Mouse (Mus musculus): Measurements from ENCODE around the gene Rap1b. TPM values are rescaled to one million over a fixed set of nuclear protein-coding genes. Genes with fewer than 3 reads are reported as not detected.
A peak's percentile ranks its signal among the peaks of the same experiment; 100 is the strongest.

Gene Rap1b
- polyA plus RNA-seq, 1 experiment: not detected

GRCm38 (mm10) chr10:117846260-117846632 lies 411 bp upstream of the Rap1b start:
- TF ChIP-seq CTCF (IDR thresholded peaks at IDR 0.05; ENCODE audit: insufficient read depth, low read depth, low read length): no peak
- TF ChIP-seq POLR2A (IDR thresholded peaks at IDR 0.05; ENCODE audit: insufficient read depth, low read depth, low read length): no peak
- Histone ChIP-seq H3K4me1 (ENCODE audit: control insufficient read depth, insufficient read depth, low read length) (no peaks in the 10 kb centered on the region), H3K27ac (ENCODE audit: insufficient read depth, low read depth, low read length) (peak overlapping the region; percentile 95), H3K4me3 (ENCODE audit: insufficient read depth, low read depth, low read length) (peak overlapping the region; percentile 84)
- under 1% methylated on average over 21 of the region's 21 CpGs for WGBS

- Histone ChIP-seq H3K4me3 (ENCODE audit: insufficient read depth, low read depth, low read length) (peak overlapping the region; percentile 84), H3K4me1 (ENCODE audit: control insufficient read depth, insufficient read depth, low read length) (no peaks in the 10 kb centered on the region), H3K27ac (ENCODE audit: insufficient read depth, low read depth, low read length) (peak overlapping the region; percentile 88)
- TF ChIP-seq CTCF (IDR thresholded peaks at IDR 0.05; ENCODE audit: insufficient read depth, low read depth, low read length) (no peak), POLR2A (IDR thresholded peaks at IDR 0.05; ENCODE audit: insufficient read depth, low read depth, low read length) (no peak)
- under 1% methylated on average over 52 of the region's 52 CpGs for WGBS
Measured at GRCm38 (mm10) chr10:117844782-117845596, 846 bp downstream of the Rap1b start.

GRCm38 (mm10) chr10:117844279-117844678 lies 1.6 kb downstream of the Rap1b start:
- Histone ChIP-seq H3K4me1 (ENCODE audit: control insufficient read depth, insufficient read depth, low read length) (no peaks in the 10 kb centered on the region), H3K4me3 (ENCODE audit: insufficient read depth, low read depth, low read length) (no peak overlapping the region), H3K27ac (ENCODE audit: insufficient read depth, low read depth, low read length) (no peak overlapping the region)
- no peak for TF ChIP-seq POLR2A (IDR thresholded peaks at IDR 0.05; ENCODE audit: insufficient read depth, low read depth, low read length)
- no peak for TF ChIP-seq CTCF (IDR thresholded peaks at IDR 0.05; ENCODE audit: insufficient read depth, low read depth, low read length)
- 11% methylated on average over 5 of the region's 5 CpGs for WGBS

DNA sequence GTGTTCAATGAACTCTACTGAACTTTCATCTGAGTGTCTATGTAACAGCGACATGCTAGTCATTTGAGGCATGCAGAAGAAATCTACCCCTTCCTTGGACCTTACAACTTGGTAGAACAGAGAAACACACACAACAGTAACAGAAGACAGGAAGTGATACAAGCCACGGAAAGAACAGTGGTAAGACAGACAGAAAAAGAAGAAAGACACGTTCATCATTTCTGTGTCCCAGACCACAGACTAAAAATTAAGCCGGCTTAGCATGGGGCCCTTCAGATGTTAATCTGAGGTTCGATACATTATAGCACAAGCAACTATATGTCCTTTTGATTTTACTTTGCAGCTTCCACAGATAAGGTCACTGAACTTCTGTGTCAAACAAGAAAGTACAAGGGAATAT lies 2.1 kb downstream of the Rap1b start:
- Histone ChIP-seq H3K4me3 (ENCODE audit: insufficient read depth, low read depth, low read length) (no peak overlapping the region), H3K27ac (ENCODE audit: insufficient read depth, low read depth, low read length) (no peak overlapping the region), H3K4me1 (ENCODE audit: control insufficient read depth, insufficient read depth, low read length) (no peaks in the 10 kb centered on the region)
- TF ChIP-seq POLR2A (IDR thresholded peaks at IDR 0.05; ENCODE audit: insufficient read depth, low read depth, low read length) (no peak), CTCF (IDR thresholded peaks at IDR 0.05; ENCODE audit: insufficient read depth, low read depth, low read length) (no peak)
- 56% methylated on average over 5 of the region's 5 CpGs for WGBS

- 82% methylated on average over 1 of the region's 1 CpGs for WGBS
- no peak overlapping the region for H3K27ac ChIP-seq (ENCODE audit: insufficient read depth, low read depth, low read length)
- no peaks in the 10 kb centered on the region for H3K4me1 ChIP-seq (ENCODE audit: control insufficient read depth, insufficient read depth, low read length)
- TF ChIP-seq POLR2A (IDR thresholded peaks at IDR 0.05; ENCODE audit: insufficient read depth, low read depth, low read length): no peak
- H3K4me3 ChIP-seq (ENCODE audit: insufficient read depth, low read depth, low read length): no peak overlapping the region
Measured at GRCm38 (mm10) chr10:117841765-117842164, 4.1 kb downstream of the Rap1b start.

- Histone ChIP-seq H3K27ac (ENCODE audit: insufficient read depth, low read depth, low read length) (no peak overlapping the region), H3K4me3 (ENCODE audit: insufficient read depth, low read depth, low read length) (no peak overlapping the region), H3K4me1 (ENCODE audit: control insufficient read depth, insufficient read depth, low read length) (peaks cover under 1% of the 10 kb centered on the region)
- WGBS: 84% methylated on average over 5 of the region's 5 CpGs
- TF ChIP-seq CTCF (IDR thresholded peaks at IDR 0.05; ENCODE audit: insufficient read depth, low read depth, low read length): no peak
- no peak for TF ChIP-seq POLR2A (IDR thresholded peaks at IDR 0.05; ENCODE audit: insufficient read depth, low read depth, low read length)
Measured at GRCm38 (mm10) chr10:117840431-117840995, 5.3 kb downstream of the Rap1b start.

DNA sequence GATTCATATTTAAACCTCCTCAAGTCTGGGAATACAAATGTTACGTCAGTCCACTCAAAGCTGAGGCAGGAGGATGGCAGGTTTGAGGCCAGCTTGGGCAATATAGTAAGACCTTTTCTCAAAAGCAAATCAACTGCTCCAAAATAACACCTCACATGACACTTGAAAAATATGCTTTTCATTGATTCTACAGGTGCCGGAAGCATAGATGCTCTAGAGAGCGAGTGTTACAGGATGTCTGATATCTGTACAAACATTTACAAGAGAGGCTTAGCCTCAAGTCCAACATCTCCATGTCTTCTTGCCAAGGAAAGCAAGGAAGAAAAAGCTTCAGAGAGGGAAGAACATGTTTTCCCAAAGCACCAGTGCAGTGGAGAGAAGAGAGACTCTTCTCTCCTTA lies 6.1 kb downstream of the Rap1b start:
- Histone ChIP-seq H3K27ac (ENCODE audit: insufficient read depth, low read depth, low read length) (no peak overlapping the region), H3K4me1 (ENCODE audit: control insufficient read depth, insufficient read depth, low read length) (peaks cover 4% of the 10 kb centered on the region), H3K4me3 (ENCODE audit: insufficient read depth, low read depth, low read length) (no peak overlapping the region)
- TF ChIP-seq CTCF (IDR thresholded peaks at IDR 0.05; ENCODE audit: insufficient read depth, low read depth, low read length) (no peak), POLR2A (IDR thresholded peaks at IDR 0.05; ENCODE audit: insufficient read depth, low read depth, low read length) (no peak)
- 94% methylated on average over 3 of the region's 3 CpGs for WGBS

- no peak overlapping the region for H3K4me3 ChIP-seq (ENCODE audit: insufficient read depth, low read depth, low read length)
- WGBS: 76% methylated on average over 3 of the region's 3 CpGs
- no peak overlapping the region for H3K27ac ChIP-seq (ENCODE audit: insufficient read depth, low read depth, low read length)
- TF ChIP-seq POLR2A (IDR thresholded peaks at IDR 0.05; ENCODE audit: insufficient read depth, low read depth, low read length) (no peak), CTCF (IDR thresholded peaks at IDR 0.05; ENCODE audit: insufficient read depth, low read depth, low read length) (no peak)
- peaks cover 4% of the 10 kb centered on the region for H3K4me1 ChIP-seq (ENCODE audit: control insufficient read depth, insufficient read depth, low read length)
Measured at GRCm38 (mm10) chr10:117838924-117839323, 6.9 kb downstream of the Rap1b start.

DNA sequence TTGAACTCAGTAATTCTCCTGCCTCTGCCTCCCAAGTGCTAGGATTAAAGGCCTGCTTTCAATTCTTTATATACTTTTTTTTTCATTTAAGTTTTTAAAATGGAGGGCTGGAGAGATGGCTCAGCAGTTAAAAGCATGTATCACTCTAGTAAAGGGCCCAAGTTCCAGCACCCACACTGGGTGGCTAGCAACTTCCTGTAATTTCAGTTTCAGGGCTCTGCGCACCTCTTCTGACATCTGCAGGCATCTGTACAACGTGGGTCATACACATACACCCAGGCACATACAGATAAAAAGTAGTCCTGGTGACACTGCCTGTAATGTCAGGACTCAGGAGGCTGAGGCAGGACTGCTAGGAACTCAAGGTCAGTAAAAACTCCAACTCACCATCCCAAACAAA lies 9.5 kb downstream of the Rap1b start:
- Histone ChIP-seq H3K4me1 (ENCODE audit: control insufficient read depth, insufficient read depth, low read length) (peaks cover 4% of the 10 kb centered on the region), H3K27ac (ENCODE audit: insufficient read depth, low read depth, low read length) (no peak overlapping the region), H3K4me3 (ENCODE audit: insufficient read depth, low read depth, low read length) (no peak overlapping the region)
- TF ChIP-seq CTCF (IDR thresholded peaks at IDR 0.05; ENCODE audit: insufficient read depth, low read depth, low read length) (no peak), POLR2A (IDR thresholded peaks at IDR 0.05; ENCODE audit: insufficient read depth, low read depth, low read length) (no peak)
- 61% methylated on average over 2 of the region's 2 CpGs for WGBS

Measured in olfactory bulb, adult 2 months (tissue).